Mouse (Mus musculus): ENCODE data around the gene Usp34.

DNA sequence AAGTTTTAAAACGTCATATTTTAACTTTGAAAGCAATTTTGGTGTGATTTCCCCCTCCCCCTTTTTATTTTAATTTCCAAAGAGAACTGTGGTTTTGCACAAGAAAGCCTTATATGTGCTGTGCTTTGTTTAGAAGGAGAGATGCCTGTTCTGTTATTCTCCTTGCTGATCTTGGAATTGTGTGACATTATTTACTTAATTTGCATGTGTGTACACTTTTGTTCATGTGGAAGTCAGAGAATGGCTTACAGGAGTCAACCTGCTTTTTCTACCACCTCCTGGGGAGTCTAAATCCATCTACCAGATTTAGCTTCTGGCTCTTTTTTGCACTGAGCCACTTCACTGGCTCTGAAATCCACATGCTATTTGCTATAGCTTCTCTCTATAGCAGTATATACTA, 76.1 kb downstream of the Usp34 start:
- TF ChIP-seq CTCF (IDR thresholded peaks at IDR 0.05; ENCODE audit: low read depth, low read length) (no peak), POLR2A (IDR thresholded peaks at IDR 0.05; ENCODE audit: extremely low read depth, insufficient read depth, low read length) (no peak)
